Mouse (Mus musculus) right cerebral cortex, postnatal 25 days (tissue): ENCODE data around the gene Gm973.

Source experiments
- DNase-seq: peaks from one replicate; pipeline ENCODE4 v3.0.0; 2022

Gene Gm973

DNA sequence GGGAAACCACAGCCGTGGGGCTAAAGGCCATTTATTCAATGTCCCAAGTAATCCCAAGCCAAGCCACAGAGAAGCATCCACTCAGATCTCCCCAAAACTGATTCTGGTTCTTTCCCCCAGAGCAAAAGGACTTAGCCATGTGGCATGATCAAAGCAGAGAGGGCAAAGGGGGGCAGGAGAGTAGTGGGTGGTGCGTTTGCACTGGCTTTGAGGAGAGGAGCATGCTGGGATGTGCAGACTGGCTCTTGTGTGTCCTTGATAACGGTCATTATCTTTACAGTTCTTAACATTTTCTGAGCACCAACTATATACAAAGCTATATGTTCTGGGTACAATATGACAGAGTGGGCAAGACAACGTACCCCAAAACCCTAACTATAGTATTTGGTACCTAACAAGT, 23.6 kb upstream of the Gm973 start:
- DNase-seq: no peak

DNA sequence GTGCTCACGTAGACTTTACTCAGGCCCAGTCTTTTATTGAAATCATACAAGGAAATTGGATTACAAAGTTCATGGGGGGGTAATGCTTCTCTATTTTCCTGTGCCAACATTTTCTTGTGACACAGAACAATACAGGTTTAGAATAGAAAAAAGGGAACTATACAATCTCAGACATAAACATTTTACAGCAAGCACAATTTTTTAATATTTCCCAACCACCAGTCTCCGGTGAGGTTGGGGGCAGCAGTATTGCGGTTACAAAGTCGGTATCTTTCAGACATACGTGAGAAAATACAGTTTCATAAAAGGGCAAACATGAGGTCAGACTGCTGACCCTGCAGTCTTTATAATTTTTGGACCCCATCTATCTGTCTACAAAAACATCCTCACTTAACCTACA, 20.1 kb upstream of the Gm973 start:
- DNase-seq: no peak

DNA sequence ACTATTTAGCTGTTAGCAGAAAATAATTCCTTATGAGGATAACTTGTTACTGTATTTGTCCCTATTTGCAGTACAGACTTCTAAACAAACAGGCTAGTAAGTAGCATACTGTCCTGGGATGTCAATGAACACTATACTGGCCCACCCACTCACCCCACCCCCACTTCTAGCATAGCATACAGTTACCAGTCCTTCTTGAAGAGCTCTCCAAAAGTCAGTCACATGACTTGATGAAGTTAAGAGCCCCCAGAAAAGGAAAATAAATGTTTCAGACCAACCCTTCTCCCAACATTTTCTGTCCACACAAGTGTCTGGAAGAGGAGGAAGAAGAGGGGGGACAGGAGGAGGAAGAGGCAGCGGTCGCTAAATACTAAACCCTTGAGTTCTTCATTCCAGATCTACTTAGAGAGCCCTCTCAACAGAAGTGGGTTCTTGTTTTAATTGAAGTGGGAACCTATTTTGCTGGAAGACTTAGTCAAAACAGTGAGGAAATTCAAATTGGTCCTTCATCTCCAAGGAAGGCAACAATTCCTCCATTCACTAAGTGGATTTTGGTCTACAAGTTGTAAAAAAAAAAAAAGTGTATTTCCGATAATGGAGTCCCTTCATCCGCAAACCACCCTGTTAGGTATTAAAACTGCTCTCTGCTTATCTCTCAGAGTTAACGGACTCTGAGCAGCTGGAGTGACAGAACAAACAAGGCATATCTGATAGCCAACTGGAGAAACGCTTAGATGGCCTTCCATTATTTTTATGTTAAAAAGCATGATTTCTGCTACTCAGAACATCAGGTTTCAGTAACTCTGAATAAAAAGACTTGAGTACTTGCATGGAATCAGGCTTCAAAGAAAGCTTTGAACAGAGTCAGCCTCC, 18.1 kb upstream of the Gm973 start:
- no peak for DNase-seq

DNA sequence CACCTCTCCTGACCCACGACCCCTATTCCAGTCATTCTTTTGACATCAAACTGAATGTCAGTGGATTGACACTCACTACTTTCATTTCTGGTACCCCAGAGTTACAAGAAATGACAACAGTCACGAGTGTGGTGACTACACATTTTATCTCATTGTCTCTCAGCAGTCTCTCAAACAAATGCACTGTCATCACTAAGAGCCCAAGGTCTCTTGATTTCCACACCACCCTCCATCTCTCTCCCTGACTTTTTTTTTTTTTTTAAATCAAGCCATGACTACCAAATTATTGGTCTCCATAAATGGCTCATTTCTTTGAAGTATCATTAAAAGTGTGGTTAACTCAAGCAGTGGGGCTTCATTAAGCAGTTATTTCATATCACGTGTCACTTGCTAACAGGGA, 16.7 kb upstream of the Gm973 start:
- DNase-seq: no peak

DNA sequence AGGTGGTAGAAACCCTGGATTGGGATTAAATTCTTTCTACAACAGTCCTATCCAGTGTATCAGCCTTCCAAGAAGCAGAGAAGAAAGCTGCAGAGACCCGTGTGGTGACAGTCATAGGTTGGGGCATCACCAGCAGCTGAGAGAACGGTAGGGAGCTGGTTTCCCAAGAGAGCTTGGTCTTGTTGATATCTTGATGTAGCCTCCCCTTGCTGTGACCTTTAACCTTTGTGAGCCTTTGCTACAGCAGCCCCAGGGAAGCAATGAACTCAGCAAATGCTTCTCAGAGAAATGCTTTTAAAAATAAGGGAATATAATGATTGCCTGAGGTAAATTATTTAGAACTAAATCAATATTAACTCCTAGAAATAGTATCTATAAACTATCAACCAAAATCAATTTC, 13.7 kb upstream of the Gm973 start:
- DNase-seq: no peak

DNA sequence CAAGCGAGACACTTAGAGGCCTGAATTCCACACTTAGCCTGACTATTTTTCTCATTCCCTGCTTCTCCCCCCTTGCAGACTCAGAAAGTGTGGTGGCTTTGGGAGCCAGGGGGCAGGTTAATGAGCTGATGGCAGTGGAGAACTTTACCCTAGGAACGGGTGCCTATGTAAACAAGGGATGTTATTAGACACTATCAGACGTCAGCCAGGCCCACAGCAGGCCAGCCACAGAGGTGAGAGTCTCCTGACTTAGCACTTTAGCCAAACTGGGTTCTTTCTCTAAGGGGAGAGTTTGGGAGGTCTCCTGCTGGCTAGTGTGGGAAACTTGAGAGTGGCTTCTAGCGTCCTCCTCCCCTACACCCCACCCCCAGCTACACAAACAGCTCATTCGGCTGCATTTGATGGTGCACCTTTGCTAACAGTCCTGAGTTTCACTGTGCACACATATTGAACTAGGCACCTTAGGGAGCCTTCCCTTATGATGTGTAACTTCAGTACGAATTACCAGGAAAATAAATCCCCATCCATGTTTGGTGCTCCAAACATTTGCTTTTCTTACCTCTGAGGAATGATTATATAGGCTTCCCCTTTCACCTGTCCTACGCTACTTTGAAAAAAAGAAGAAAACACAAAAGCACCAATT, 12.3 kb upstream of the Gm973 start:
- DNase-seq: no peak

DNA sequence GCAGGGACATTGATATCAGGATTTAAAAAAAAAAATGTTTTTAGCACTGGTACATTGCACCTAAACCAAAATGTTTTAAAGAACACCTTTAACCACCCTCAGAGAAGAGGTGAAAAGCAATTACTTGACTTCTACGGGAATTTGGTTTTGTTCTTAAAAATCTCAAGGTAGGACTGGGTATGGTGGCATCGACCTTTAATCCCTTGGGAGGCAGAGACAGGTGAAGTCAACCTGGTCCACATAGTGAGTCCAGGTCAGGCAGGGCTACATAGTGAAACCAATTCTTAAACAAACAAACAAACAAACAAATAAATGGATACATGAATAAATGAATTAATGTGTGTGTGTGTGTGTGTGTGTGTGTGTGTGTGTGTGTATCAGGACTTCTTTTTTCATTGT, 11.8 kb upstream of the Gm973 start:
- no peak for DNase-seq

DNA sequence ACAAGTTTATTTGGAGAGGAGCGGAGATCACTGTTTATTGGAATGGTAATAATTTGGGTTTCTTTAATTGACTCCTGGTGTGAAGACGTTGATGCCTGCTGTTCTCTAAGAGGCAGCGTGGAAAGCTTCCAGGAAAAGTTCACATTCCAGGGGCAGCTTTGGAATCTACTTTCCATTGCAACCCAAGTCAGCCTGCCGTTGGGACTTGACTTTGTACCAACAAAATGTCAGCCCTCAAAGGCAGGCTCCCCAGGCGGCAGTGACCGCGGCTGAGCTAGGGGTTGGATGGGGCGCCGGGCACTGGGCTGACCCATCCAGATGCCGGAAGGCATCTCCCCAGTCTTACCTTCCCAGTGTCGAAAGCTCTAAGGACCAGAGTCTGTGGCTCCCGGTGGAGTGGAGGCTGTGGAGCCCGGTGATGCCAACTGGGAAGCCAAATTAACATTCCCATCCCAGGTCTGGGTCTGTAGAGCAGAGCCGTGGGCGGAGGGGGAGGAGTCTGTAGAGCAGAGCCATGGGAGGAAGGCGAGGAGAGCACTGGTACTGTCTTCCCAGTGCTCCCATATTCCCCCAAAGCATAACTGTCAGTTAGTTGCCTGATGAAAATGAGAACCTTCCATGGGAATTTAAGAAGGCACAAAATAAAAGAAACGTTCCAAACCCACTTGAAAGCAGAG, 7.5 kb upstream of the Gm973 start:
- DNase-seq: no peak

DNA sequence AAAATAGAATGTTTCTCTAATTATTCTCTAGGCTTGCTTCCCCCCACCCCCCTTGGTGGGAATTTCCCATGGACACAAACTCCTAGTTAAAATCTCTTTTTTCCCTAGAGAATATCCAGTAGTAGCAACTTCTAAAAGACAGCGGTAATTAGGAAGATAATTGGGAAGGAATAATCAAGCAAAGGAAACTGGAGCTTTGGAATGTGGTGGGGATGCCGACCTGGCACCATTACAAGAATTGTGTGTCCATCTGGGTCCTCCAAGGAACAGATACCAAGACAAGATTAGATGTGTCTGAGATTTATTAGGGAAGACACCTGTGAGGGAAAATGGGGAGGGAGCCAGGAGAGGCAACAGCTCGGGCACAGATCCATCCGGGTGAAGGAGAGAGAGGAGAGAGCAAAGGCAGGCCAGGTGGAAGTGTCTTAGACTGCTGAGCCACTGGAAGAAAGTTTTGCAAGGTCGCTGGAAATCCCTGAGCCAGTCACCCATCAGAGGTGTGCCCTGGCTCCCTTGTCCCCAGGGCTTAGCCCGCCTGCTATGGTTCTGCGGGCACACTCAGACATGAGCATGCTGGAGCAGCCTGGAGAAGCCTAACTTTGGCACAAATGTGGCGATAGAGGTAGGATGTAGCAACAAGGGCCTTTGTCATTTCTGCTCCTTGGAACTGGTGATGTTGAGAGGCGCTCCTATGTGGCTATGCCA, 4.3 kb upstream of the Gm973 start:
- no peak for DNase-seq

DNA sequence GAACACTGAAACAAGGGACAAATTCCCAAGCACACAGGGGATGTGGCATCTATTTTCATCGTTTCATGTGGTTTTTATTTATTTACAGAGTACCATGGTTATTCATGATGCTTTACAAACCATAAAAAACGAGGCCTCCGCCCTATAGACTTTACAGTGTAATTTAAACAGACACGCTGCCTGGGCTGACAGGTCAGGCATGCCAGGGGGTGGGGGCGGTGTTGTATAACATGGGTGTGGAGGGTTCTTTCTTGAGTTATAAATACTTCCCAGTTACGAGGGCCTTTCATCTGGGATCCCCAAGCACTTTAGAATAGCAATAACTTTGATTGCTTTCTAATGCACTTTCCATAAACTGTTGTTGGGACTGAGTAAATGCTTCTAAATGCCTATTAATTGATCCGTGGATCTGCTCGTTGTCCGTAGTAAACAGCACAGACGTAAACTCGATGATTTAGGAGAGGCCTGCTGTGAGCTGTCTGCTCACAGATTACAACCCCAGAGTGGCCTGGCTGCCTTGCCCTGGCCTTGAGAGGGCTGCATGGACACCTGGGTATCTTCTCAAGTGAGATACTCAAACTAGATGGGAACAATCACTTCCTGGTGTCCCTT, 4.3 kb downstream of the Gm973 start:
- DNase-seq: no peak

DNA sequence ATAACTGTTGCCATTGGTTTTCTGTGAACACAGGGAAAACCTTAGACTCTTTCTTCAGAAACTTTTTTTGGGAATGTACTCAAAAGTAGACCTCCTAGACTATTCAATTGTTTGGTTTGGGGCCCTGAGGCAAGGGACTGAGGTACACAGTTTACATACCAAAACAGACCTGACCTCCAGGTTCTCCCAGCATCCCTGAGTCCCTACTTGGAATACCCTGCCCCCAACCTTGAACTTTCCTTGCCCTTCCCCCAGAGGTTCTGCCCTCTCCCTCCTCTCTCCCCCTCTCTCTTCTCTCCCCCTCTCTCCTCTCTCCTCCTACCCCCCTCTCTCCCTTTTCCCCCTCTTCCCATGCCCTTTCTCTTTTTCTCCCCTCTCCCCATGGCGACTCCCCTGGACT, 6.4 kb downstream of the Gm973 start:
- no peak for DNase-seq

DNA sequence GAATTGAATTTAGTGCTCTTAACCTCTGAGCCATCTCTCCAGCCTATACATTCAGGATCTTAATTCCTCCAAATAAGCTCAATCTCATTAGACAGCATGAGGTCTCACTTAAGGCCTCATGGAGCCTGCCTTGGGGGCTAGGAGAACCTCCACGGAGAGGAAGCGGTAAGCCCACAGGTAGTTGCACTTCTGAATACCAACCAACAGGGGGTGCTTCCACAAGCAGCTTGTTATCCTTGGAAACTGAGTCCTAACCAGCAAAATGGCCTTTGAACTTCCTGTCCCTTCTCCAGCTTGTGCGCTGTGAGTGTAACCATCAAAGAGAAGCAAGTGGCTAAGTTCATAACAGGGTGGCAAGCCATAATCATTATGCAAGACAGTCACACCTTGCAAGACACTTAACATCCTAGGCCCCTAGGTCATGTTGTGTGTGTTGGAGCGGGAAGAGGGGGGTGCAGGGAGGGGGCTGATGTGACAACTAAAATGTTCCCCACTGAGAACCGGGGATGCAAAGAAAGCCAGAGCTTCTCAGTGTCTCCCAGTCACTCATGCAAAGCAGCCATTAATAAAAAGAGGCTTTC, 7.4 kb downstream of the Gm973 start:
- DNase-seq: no peak

DNA sequence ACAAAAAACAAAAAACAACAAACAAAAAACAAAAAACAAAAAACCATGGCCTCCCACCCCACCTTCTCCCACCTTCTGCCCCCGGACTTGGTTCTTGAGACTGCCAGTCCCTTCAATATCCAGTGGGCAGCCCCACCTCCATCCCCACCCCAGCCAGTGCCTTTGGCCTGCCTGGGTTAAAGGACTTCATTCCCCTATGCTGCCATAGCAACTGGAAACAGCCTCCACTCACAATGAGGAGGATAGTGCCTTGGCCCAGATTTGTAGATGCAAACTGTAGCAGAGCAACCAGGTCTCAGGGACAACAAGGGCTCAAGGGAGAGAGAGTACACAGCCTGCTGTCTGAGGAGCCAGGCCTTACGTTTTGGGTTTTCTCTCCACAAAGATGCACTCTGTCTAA, 8.0 kb downstream of the Gm973 start:
- DNase-seq: no peak

DNA sequence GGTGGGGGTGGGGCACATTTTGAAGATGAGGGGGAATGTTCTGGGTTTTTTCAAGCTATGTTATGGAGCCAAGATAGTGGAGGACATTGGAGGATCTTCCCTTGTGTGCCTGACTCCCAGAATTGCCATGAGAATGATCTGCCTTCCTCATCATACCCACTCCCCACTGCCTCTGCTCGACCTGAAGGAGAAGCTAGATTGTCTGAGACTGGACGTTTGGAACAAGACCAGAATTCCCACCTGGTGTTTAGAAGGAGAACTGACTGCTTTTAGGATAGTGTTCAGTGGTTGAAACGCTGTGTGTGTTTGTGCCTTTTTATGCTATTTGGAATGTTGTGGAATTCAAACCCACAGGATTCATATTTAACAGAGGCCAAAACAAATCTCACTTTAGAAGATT, 8.7 kb downstream of the Gm973 start:
- DNase-seq: no peak

DNA sequence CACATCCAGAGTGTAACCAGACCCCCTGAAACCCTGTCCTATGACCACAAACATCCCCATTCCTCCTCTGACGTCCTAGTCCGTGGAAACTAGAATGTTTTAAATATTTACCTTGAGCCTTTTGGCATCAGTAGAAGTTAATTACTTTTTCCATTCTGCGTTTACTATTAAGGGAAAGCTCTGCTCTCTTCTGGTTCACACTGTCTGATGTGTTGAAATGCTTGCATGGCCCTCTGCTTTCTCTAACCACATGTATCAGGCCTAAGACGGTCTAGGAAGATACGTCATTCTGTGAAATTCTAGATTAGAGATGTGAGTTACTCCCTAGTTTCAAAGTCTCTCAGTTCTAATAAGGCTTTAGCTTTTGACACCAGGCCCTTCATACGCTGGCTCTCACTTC, 11.2 kb downstream of the Gm973 start:
- DNase-seq: no peak

DNA sequence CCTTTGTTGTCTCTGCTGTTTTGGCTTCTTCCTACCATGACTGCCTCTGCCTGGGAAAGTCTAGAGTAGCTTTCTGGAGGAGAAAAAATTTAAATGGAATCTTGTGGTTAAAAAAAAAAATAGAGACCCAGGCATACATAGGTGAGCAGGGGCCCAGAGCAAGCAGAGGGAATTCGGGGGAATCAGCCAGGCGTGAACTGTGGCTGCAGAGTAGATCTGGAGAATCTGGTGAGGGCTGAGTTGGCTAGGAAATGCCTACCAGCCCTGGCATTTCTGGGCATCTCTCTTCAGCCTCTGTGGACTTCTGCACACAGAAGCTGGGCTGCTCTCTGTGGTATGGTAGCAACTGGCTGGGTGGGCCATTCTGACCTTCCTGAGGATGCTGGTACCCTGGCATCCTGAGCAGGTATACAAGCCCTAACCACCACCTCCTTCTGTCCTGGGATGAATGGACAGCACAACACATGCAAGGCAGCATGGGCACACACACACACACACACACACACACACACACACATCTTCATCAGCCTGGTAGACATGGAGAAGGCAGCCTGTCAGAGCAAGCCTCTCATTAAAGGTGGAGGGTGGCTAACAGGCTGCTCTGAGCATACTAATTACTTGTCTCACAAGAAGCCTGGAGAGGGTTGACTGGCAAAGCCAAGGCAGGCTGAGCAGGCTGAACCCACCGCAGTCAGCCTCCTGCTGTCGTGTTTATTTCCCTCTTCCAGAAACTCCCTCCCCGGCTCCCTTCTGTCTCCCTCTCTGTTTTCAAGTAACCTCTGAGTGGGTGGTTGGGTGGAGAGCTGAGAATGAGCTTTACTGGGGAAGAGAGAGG, 19.1 kb downstream of the Gm973 start:
- peak; percentile 40 for DNase-seq

DNA sequence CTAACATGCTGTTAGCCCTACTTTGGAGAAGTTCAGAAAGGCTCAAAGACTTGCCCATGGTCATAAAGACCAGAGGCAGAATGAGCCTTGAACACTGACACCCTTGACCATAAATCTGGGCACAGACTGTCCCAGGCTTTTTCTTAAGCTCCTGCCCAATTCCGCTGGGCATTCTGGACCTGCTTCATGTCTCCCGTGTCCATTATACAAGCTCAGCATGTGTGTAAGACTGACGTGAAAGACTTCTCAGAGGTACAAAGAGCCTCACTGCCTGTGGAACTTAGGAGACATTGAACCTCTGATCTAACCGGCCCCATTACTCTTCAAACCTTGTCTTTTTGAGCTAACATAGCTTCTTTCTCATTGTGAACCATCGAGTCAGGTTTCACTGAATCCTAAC, 22.3 kb downstream of the Gm973 start:
- no peak for DNase-seq

DNA sequence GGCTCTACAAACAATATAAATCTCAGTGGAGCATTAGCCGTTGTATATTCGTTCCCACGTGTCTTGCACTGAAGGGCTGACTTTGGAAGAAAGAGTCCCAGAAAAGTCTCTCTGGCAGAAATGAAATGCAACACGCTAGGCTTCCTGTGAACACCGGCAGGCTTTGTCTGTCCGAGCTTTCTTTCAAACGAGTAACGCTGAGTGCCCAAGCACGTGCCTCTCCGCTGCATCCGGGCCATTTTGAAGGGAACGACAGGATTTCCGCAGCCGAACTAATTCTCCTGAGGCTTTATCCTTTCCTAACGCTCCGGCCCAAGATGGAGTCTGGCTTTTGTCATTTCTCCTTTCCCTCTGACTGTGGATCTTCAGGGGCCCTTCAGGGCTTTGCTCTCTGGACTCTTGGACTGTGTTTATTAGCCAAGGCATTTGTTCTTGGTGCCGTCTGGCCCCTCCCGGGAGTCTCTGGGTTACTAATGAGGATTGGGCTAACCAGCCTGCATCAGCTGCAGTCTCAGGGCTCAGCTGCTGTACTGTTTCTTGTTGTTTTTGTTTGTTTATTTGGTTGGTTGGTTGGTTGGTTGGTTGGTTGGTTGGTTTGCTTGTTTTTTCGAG, 24.6 kb downstream of the Gm973 start:
- DNase-seq: no peak

DNA sequence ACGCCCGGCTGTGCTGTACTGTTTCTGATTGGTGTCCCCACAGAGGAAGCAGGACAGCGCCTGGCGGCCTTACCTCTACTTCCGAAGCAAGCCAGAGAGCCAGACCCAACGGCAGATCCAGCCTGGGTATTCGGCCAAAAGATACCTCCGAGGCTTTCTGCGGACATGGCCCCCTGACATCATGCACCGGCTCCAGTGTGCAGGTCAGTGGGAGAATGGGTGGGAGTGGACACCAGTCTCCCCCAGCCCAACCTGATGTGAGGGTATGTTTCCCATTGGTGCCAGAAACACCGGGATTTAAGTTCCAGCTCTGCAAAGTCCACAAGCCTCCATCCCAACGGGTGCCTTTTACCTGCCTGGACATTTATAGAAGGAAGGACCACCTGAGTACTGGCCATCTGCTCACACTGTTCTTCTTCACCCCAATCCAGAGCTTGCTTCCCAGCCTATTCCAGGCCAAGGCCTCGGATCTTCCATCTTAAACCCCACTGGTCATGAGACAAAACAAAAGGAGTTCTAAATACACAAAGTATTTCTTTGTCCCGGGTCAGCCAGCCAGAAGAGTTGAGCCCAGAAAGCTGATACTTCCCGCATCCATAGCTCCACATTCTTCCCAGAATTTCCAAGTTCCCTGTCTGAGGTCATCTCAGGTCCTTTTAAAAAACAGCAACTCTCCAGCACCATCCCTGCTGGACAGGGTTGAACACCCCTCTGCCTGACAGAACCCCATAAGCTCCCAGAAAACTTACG, 25.4 kb downstream of the Gm973 start:
- DNase-seq: no peak

DNA sequence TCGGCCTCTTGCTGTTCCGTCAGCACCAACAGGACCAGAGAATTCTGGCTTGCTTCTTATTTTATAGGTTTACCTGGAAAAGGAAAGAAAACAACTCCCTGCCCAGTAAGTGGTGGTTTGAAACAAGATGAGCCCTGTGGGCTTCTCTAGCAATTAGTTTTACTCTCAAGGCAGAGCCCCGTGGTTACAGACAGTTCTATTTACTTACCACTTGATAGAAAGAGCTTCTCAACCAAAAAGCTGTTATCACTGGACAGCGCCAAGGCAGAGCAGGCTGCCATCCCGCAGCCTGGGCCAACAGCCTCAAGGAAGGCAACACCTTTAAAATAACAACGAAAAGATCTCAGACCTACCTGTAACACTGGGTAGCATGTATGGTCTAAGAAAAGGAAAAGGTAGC, 26.2 kb downstream of the Gm973 start:
- no peak for DNase-seq

DNA sequence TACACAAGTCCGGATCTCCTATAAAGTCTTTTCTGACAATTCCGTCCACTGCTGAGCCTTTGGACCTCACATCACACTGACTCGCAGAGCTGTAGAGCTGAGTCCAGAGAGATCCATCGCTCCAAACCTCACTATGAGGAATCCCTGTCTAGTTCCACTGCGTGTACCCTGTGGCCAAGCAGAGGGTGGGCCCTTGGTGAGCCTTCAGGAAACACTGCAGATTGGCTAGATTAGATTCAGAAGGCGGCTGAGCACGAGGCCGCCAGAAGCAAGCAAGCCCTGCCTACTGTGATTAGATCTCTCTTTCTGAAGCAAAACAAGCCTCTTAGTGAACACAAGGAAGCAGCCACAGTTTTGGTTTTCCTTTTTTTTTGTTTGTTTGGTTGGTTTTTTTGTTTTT, 27.8 kb downstream of the Gm973 start:
- no peak for DNase-seq
